Mouse (Mus musculus) liver, adult (tissue): ENCODE results near the gene Pard3b.

Experiments used
- GATA4 ChIP-seq: IDR thresholded peaks from 2 replicates; pipeline ENCODE4 v1.6.1; 2014; ENCODE audit warnings: mild to moderate bottlenecking, low read length; ENCODE audit not compliant: insufficient replicate concordance

Gene Pard3b

GRCm38 (mm10) chr1:62197515-62197914, 558.9 kb downstream of the Pard3b start:
- TF ChIP-seq GATA4: no peak

- no peak for TF ChIP-seq GATA4
Measured at GRCm38 (mm10) chr1:62200919-62201318, 562.3 kb downstream of the Pard3b start.

GRCm38 (mm10) chr1:62201686-62202257, 563.1 kb downstream of the Pard3b start:
- no peak for TF ChIP-seq GATA4

GRCm38 (mm10) chr1:62213285-62213684, 574.7 kb downstream of the Pard3b start:
- no peak for TF ChIP-seq GATA4

GRCm38 (mm10) chr1:62215842-62216241, 577.2 kb downstream of the Pard3b start:
- TF ChIP-seq GATA4: no peak

DNA sequence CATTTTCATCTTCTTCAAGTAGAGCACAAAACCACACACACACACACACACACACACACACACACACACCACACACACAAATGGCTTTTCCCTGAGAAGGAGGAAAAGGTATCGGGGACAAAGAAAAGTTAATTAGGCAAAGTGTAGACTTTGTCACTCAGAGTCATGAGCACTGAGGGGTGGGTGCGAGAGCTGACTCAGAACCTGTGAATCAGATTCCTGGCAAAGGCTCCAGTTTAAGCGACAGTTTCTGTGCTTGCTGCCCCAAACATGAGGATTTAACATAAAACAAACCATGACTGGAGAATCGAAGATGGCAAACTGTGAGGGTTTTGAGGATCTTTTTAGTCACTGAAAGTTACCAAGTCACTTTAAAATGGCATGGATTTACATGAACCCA, 577.9 kb downstream of the Pard3b start:
- no peak for TF ChIP-seq GATA4

DNA sequence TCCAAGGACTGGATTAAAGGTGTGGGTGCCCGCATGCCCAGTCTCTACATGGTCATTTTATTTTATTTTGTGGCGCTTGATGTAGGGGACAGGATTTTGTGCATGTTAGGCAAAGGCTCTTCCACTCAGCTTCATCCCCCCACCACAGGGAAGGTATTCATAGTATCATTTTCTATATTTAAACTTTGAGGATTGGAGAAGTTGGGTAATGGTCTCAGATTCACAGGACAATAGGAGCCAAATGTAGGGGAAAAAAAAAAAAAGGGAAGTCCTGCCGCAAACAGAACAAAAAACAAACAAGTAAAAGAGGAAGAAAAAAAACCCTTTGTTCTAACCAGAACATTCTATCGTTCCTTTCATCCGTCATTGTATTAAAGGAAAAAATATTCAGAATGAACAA, 590.5 kb downstream of the Pard3b start:
- no peak for TF ChIP-seq GATA4

GRCm38 (mm10) chr1:62234039-62234438, 595.4 kb downstream of the Pard3b start:
- no peak for TF ChIP-seq GATA4

GRCm38 (mm10) chr1:62235121-62235520, 596.5 kb downstream of the Pard3b start:
- no peak for TF ChIP-seq GATA4

DNA sequence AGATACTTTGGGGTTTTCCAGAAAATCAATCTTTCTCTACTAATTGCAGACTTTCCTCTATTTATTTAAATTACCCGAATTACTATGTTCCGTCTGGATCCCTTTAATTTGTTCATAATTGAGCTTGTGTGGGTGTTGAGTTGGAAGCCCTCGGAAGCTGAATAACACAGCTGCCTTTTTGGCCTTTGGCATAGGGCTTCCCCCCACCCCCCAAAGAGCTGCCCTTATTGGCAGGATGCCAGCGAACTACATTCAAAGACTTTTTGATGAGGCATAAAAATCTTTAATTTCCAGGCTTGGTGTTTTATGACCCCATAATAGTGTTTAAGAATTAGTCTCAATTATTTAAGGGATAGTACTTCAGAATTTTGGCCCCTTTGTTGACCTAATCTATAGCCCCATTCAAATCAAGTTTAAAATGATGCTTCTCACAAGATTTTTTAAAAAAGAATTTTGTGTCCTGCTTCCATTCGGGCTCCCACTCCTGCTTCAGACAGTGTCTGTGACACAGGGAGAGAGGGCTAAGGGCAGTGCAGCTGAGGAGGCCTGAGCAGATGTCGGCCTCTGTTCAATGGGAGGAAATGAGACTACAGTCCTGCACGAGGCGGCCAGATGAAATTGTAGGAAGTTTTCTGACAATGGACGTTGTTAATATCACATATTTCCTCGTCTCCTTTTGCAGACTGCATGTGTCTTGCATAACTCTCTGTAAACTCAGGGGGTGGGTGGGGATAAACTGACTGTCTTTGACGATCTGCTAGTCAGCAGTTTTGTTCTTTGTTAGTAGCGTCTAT, 605.8 kb downstream of the Pard3b start:
- no peak for TF ChIP-seq GATA4

GRCm38 (mm10) chr1:62252432-62252831, 613.8 kb downstream of the Pard3b start:
- no peak for TF ChIP-seq GATA4

- TF ChIP-seq GATA4: no peak
Measured at GRCm38 (mm10) chr1:62254316-62254715, 615.7 kb downstream of the Pard3b start.

- no peak for TF ChIP-seq GATA4
Measured at GRCm38 (mm10) chr1:62254888-62255287, 616.3 kb downstream of the Pard3b start.

- TF ChIP-seq GATA4: no peak
Measured at GRCm38 (mm10) chr1:62276466-62276865, 637.8 kb downstream of the Pard3b start.

GRCm38 (mm10) chr1:62278586-62278985, 640.0 kb downstream of the Pard3b start:
- no peak for TF ChIP-seq GATA4

GRCm38 (mm10) chr1:62280586-62280985, 642.0 kb downstream of the Pard3b start:
- TF ChIP-seq GATA4: no peak

- TF ChIP-seq GATA4: no peak
Measured at GRCm38 (mm10) chr1:62282835-62283234, 644.2 kb downstream of the Pard3b start.
